Mouse (Mus musculus): ENCODE measurements around the gene Vapa.
"Not testable (repeated sequence)": the region's sequence is repeated elsewhere in the genome, so short reads cannot be mapped to it uniquely, and the experiment has no call there.

Gene Vapa

GRCm38 (mm10) chr17:65613463-65614412 is at the start of gene Vapa:
Gene Vapa, minus strand, starts transcription at chr17:65613555.
- DNase-seq, result peak; percentile 98

- DNase-seq, result no peak
Observed at GRCm38 (mm10) chr17:65662662-65663061, 49.3 kb upstream of the Vapa start.

DNA sequence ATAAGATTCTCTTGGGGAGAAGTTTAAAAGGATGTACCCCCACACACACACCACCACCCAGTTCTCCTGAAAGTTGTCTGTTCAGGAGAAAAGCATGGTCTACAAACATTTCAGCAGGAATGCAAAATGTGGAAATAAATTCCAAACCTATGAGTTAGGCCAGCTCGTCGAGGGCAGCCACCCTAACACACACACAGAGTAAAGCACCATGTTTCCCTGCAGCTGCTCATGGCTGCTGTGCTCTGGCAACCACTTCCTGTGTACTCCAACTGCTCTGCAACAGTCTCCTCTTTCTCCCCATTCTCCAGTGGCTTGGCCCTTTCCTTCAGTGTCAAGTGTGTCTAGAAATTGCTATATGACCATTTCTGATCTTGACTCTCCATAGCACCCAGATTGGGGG is 45.1 kb upstream of the Vapa start:
- DNase-seq, result no peak

- DNase-seq, result peak; percentile 63
Observed at GRCm38 (mm10) chr17:65657958-65658357, 44.6 kb upstream of the Vapa start.

GRCm38 (mm10) chr17:65656731-65657130 is 43.4 kb upstream of the Vapa start:
- no peak for DNase-seq

DNA sequence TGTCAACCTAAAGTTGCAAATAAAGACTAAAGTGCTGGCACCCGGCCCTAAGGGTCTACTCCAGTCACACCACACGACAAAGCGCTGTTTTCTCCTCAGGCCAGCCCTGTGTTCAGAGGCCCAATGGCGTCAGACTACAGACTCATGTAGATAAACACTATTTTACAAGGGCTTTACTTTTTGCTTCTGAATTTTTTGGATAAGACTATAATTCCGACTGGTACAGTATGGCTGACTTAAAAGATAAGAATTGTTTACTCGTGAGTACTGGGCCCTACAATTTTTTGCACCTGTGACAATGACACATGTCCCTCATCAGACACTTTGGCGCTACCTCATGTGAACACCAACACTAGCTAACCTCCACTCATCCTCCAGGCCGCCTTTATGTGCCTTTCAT is 42.7 kb upstream of the Vapa start:
- no peak for DNase-seq

GRCm38 (mm10) chr17:65655608-65656007 is 42.3 kb upstream of the Vapa start:
- peak; percentile 10 for DNase-seq

- DNase-seq, result no peak
Observed at GRCm38 (mm10) chr17:65650598-65650997, 37.2 kb upstream of the Vapa start.

DNA sequence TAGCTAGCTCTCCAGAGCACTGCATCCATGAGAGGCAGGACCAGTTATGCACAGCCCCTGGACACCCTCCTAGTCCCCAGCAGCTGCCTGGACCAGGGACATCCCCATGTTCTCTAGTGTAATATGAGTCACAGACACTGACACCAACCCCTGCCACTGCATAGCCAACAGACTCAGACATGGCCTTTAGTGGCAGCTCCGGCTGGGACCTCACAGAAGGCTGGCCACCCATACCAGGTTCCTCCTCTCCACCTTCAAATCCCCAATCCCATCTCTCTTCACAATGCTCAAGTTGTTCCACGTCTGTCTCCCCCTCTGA is 35.8 kb upstream of the Vapa start:
- DNase-seq, result no peak

- no peak for DNase-seq
Observed at GRCm38 (mm10) chr17:65648371-65649174, 35.2 kb upstream of the Vapa start.

DNA sequence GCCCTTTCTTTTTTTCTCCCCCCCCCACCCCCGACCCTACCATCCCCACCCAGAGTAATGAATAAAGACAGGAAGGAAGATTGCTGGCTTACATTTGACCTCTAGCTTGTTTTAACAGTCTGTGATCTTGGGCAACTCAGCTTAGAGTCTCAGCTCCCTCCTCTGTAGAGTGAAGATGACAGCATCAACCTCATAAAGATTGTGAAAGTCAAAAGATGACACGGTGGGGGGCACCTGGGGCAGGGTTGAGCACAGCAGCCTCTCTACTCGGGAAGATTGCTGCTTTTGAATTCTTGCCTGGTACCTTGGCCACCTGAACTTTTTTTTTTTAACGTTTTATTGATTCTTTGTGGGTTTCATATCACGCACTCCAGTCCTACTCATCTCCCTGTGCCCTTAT is 34.6 kb upstream of the Vapa start:
- DNase-seq, result no peak

- no peak for DNase-seq
Observed at GRCm38 (mm10) chr17:65647226-65647625, 33.9 kb upstream of the Vapa start.

DNA sequence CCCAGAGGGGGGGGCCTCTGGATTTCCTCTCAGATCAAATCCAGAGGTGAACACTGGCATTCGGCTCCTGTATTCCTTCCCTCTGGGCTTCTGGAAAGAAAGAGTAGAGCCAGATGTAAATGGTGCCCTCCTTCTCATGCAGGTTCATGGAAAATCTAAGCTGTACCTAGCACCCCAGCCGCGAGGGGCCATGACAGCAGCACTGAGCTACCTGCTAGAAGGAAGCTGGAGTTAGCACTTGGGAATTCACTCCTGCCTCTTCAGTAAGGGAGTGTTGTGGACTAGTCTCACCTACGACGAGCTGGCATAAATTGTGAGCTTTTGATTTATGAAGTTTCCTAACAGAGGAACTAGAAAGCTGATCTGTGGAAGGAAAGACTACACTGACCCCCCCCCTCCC is 30.2 kb upstream of the Vapa start:
- DNase-seq, result peak; percentile 31

GRCm38 (mm10) chr17:65643051-65643521 is 29.7 kb upstream of the Vapa start:
- DNase-seq, result peak; percentile 69

- no peak for DNase-seq
Observed at GRCm38 (mm10) chr17:65642578-65642991, 29.2 kb upstream of the Vapa start.

- no peak for DNase-seq
Observed at GRCm38 (mm10) chr17:65641734-65642218, 28.4 kb upstream of the Vapa start, which contains the start of gene Txndc2. Gene Txndc2, minus strand, starts transcription at chr17:65642168.

- no peak for DNase-seq
Observed at GRCm38 (mm10) chr17:65639144-65639543, 25.8 kb upstream of the Vapa start.

DNA sequence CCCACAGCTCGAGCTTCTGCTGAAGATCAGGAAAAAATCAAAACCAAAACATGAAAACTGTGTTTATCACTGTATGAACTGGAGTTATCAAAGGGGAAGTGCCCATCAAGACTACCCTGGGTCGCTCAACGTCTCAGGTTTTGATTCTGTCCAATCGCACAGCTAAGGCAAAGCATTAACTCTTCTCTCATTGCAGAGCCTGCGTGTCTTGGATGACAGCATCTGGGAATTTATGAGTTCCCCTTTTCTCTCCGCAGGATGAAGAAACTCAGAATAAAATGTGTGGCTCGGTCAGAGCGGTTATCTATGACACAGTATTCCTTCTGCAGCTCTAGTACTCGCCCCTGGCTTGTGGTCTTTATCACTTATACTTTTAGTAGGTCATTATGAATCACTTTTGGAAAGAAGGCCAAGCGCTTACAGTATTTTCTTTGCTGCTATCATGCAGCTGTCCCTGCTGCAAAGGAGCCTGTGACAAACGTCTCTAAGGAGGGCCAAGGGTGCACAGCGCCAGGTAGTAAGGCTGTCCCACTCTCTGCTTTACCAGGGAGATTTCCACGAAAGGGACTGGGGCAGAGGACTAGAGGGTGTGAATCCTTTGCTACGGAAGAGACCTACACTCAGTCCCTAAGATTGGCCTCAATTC is 22.5 kb upstream of the Vapa start:
- no peak for DNase-seq

DNA sequence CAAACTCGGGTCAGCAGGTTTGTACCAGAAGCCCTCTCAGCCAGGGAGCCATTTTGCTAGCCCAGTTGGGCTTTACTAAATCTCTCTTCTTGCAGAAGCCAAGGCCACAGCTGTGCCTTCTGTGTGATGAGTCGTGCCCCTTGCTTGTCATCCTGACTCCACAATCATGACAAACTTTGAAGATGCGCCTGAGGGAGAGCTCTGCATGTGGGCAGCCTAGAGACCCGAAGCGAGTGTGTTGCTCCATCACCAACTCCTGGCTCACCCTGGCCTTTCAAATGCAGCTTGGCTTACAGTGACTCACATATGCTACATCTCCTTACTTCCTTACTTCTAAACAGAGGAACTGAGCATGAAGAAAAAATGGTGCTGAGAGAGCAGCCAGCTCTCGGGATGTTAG is 16.6 kb upstream of the Vapa start:
- no peak for DNase-seq

- DNase-seq, result not testable (repeated sequence)
Observed at GRCm38 (mm10) chr17:65628823-65629532, 15.6 kb upstream of the Vapa start.

DNA sequence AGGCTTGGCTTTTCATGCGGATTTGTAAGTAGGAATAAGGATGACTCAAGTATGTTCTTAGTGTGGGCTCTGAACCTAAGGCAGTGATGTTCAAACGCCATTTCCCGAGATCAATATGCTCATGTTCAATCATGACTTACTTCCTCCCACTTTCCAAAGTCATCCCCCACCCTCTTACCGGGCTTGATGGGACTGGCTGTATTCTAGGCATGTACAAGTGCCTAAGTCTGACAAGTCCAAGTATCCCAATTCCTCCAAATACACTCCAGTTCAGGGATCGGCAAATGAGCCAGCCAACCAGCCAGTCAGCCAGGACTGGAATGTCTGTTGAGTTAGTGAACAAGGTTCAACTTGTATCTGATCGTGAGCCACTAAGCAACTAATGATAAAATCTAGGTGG is 12.9 kb upstream of the Vapa start:
- no peak for DNase-seq

DNA sequence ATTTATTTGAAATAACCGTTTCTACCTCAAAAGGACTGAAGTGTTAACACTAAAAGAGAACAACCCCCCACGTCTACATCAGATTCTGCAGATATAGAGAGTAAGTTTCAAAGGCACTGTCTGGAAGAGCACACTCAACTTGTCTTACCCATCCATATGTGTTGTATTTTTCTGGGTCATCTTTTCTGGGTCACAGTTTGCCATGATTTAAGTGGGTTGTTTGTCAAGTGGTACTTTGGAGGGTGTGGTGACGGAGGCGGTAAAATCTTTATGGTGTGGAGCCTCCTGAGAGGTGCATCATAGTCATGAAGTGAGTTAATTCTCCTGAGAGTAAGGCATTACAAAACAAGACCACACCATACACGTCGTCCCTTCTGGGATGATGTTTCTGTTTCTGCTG is 12.2 kb upstream of the Vapa start:
- no peak for DNase-seq
